Mouse (Mus musculus) WW6 (cell line): ENCODE results near the gene Wnt3.

Experiments used
- DNase-seq: peaks from one replicate; pipeline ENCODE4 v3.0.0-alpha.2; 2013; ENCODE audit warnings: low read depth, low spot score

The Wnt3 gene

GRCm38 (mm10) chr11:103772505-103773386 is 1.2 kb upstream of the Wnt3 start:
- DNase-seq: no peak

DNA sequence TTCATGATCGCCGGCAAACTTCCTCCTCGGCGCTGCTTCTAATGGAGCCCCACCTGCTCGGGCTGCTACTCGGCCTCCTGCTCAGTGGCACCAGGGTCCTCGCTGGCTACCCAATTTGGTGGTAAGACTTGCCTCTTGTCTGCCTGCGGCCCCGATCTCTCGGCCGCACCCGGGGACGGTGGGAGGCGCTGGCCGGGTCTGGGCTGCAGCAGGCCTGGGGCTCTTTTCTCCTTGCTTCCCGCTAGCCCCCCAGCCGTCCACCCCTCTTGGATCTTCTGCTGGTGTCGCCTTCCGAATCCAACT is 229 bp downstream of the Wnt3 start:
- DNase-seq: no peak

- no peak for DNase-seq
Observed at GRCm38 (mm10) chr11:103780152-103780551, 6.2 kb downstream of the Wnt3 start.

DNA sequence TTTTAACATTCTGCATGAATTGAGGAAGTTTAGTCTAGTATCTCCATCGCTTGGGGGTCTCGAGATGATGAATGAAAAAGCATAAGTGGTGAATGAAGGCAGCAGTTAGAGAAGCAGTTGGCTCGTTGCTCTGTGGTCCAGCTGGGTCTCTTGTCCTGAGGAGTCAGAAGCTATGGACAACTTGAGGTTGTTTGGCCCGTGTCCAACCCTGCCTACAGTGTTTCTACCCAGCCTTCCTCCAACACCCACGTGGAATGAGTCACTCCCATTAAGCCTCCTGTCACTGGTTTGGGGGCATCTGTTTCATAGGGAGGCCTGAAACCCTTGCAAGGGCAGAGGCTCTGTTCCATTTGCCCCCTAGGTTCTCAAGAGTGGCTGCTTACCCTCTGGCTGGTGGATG is 16.0 kb downstream of the Wnt3 start:
- no peak for DNase-seq

DNA sequence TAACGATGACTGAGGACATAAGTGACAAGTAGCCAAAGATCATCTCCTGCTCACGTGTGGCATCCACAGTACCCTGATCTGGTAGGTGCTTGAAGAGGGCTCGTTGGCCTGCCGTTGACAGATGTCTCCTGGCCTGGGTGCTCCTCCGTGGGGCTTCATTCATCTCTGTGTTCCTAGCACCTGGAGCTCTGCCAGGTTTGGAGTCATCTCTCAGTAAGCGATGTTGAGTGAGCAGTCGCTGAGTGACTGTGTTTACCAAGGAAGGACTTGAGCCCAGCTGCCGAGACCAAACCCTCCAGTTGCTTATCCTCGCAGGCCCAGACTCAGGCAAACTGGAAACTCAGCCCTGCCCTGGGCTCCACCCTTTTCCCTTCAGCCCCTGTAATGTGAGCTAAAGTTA is 27.2 kb downstream of the Wnt3 start:
- DNase-seq: no peak

- DNase-seq: no peak
Observed at GRCm38 (mm10) chr11:103804126-103804525, 30.2 kb downstream of the Wnt3 start.

GRCm38 (mm10) chr11:103804804-103805203 is 30.9 kb downstream of the Wnt3 start:
- DNase-seq: no peak

- DNase-seq: no peak
Observed at GRCm38 (mm10) chr11:103807966-103808365, 34.0 kb downstream of the Wnt3 start.

DNA sequence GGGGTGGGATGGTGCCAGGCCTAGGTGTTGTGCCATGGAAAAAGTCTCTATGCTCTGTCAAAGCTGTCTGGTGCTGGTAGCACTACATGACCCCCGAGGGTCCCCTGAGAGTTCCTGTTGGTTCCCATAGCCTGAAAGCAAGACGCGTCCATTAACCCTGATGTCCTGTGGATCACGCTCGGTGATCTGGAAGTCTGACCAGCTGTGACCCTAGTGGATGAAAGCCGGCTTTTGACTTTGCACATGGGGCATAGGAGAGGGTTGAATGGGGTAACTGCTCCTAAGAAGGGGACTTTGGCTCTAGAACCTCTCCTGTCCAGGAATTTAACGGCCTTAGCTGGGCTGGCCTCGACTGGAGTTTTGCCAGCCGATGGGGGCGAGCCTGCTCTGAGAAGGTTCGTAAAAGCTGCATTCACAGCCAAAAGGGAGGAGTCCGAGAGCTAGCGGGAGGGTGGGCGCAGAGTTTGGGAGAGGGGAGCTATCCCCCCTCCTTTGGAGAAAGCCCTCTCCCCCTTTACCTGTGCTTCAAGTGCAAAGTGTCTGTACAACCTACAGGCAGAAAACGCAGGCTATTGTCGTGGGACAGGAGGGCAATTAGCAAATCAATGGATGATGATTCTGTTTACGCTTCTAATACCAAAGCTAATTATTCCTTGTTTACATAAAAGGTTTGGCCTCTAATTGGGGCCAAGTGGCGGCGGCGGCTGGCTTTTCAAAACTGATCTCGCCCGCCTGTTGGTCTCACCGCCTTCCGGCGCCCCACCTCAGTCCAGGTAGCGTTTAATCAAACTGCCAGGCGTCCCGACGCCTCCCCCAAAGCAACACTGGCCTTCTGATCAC is 35.0 kb downstream of the Wnt3 start:
- no peak for DNase-seq

- DNase-seq: no peak
Observed at GRCm38 (mm10) chr11:103809611-103810598, 36.0 kb downstream of the Wnt3 start.

DNA sequence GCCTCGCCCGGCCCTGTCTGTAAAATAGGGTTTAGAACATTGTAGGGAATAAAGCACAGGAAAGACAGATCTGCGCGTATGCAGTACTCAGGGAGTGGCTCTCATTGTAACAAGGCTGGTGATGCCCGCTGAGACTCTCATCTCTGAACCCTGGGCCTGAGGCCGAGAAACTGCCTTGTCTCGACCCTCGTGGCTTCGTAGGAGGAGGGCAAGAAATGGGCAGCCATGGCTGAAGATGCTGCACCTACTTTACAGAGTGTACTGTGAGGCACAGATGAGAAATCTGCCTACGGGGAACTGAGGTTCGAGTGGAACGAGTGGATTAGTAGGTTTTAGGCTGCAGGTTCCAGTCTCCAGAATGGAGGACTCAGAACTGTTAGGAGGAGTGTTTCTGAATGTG is 36.7 kb downstream of the Wnt3 start:
- no peak for DNase-seq

GRCm38 (mm10) chr11:103811246-103811645 is 37.3 kb downstream of the Wnt3 start:
- DNase-seq: no peak

DNA sequence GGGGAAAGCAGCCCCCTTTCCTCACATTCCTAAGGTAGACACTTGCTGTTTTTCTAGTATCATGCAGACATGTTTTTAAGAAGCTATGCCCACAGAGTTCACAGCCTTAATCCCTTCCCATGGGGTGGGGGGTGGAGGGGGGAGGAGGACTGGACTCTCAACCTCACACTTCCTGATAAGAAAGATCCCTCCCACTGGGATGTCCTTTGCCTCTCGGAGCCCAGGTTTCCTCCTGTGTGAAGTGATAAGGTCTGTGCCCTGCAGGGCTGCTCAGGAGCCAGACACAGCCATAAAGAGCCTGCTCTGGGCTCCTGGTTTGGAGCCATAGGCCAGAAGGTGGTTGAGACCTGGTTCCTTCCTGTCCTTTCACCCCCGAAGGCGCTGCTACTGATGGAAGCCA is 40.9 kb downstream of the Wnt3 start:
- DNase-seq: no peak

DNA sequence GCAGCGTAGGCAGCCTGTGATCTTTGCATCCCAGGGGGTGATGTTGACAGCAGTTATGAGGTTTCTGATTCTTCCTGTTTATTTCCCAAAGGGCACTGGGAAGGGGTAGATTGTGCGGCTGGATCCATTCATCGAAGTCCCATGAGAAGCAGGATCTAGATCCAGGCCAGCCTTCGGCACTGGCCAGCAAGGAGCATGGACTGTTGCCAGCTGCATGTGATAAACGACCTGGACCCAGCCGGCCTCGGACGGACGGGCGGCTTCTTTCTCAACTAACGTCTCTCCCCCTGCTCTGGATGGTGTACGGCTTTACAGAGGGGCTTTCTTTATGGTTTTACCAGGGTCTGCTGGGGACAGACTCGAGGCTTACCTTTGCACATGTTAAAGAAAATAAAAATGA is 42.0 kb downstream of the Wnt3 start:
- no peak for DNase-seq

DNA sequence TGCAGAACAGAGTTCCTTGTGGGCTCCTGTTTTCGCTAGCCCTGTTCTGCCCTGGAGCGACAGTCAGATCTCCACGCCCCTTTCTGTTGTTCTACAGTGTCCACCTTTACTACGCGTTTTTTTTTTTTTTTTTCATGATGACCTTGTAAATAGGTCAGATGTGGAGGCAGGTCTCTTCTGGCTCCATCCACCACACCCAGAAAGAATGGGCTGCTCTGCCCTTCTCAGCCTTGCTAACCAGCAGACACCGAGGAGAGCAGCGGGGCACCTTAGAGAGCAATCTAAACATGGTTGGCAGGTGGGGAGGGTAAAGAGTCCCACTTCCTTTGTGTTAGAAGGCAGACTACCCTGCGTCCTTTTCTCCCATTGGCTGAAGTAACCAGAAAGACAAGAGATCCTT is 42.8 kb downstream of the Wnt3 start:
- DNase-seq: no peak

GRCm38 (mm10) chr11:103827201-103827600 is 53.3 kb downstream of the Wnt3 start:
- no peak for DNase-seq

DNA sequence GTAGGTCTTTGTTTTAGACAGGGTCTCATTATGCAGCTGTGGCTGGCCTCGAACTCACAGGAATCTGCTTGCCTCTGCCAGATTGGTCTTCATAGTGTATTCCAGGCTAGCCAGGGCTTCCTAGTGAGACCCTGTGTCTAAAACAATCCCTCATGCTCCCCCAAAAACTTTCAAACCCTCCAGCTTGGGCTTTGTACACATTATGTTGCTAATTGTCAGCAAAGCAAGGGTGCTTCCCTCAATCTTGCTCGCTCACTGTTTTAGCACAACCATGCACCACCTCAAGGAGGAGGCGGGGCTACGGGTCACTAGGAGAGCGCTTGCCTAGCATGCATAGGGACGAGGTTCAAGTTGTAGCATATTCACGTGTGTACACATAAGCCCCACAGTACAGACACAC is 54.9 kb downstream of the Wnt3 start:
- DNase-seq: no peak

- no peak for DNase-seq
Observed at GRCm38 (mm10) chr11:103829956-103830355, 56.0 kb downstream of the Wnt3 start.

DNA sequence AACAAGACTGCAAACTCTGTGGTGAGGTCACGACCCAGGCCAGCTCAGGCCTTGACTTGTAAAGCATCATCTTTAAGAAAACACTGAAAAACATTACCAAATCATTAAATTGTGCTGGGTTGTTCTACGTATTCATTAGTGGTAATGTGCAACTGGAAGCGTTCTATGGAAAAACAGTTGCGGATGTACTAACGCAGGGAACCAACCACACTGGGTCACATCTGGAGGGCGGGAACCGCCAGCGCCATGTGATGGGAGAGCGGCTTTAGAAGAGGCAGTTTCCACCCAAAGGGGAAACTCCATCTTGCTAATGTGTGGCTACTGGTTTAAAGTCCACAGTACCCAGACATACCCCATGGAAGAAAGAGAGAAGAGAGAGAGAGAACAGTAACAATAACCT is 56.5 kb downstream of the Wnt3 start:
- no peak for DNase-seq

DNA sequence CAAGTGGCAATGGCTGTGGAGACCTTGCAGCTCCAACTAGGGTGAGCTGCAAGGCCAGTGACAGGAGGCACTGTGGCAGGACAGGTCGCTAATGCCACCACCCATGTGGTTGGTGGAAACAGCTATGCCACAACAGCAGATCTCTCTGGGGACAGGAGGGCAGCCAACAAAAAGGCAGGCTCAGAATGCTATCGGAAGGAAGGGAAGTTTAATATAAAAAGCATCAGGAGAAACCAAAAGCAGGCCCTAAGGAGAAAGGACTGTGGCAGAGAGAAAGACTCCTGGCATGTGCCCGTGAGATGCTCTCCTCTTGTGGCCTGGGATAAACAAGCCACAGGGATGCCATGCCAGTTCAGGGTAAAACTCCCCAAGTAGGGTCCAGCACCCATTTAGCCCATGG is 57.8 kb downstream of the Wnt3 start:
- DNase-seq: no peak

DNA sequence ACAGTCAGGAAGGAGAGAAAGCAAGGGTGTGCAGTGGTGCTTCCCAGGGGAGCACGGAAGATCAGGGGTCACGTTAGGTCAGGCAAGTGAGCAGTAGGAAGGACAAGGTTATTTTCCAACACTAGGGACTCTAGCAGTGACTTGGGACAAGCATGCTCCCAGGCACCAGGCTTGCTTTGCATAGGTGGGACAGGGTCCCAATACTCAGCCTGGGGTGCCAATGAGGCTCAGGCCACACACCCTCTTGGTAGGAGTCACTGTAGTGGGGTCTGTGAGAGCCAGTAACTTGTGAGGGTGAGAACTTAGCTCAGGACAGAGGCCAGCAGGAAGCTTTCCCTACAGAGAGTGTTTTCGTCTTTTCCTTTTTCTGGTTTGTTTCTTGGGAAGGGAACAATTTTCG is 58.4 kb downstream of the Wnt3 start:
- no peak for DNase-seq

DNA sequence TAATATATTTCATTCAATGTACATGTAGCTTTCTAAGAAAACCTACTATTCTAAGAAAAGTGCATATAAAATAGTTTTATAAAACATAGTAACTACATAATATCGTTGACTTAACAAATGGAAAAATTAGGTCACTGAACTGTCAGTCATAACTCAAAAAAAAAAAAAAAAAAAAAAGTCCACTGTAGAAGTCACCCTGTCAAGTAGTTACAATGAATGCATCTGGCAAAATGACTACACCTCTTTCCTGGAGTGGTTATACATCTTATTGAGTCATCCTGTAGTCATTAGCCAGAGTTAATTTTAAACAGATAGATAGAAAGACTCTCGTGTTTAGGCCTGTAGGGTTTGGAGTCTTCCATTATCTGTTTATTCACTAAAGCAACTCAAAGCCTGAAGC is 65.0 kb downstream of the Wnt3 start:
- DNase-seq: no peak
